Mouse (Mus musculus): ENCODE results near the gene 4930432M17Rik. TPM values are rescaled to one million over a fixed set of nuclear protein-coding genes. Genes with fewer than 3 reads are reported as not detected.

The 4930432M17Rik gene
- total RNA-seq, 2 experiments from 2014 or later: not detected

DNA sequence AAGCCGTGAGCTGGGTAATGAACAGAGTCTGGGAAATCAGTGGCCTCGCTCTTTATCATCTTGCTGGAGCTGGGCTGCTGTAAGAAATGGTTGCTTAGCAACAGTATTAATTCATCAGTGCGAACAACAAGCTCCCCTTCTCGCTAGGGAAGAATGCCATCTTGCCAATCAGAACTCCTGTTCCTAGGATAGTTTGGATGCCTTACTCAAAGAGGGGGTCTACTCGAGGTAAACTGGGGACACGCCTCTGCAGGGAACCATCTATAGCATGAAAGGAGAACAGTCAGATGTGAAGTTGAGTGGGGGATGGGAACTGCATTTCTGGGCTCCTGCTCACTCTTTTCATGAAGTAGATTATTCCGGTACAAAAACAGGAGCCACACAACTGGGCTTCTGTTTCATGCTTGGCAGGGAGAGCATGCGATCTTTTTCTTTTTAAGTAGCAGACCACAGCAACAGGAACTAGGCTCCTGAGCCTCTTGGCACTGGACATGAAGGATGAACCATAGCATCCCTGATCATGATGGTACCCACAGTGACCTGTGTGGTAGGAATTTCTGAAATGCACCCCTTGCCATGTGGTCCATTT, 29.9 kb downstream of the 4930432M17Rik start:
- intact Hi-C loops (cut with DNase I): no loop called here
- no peak for DNase-seq
- no peak for TF ChIP-seq CTCF (IDR thresholded peaks at IDR 0.05)
- no peak overlapping the region for H3K4me3 ChIP-seq
- peak overlapping the region; percentile 46; the same call in 1 of the 2 replicates for H3K27ac ChIP-seq

DNA sequence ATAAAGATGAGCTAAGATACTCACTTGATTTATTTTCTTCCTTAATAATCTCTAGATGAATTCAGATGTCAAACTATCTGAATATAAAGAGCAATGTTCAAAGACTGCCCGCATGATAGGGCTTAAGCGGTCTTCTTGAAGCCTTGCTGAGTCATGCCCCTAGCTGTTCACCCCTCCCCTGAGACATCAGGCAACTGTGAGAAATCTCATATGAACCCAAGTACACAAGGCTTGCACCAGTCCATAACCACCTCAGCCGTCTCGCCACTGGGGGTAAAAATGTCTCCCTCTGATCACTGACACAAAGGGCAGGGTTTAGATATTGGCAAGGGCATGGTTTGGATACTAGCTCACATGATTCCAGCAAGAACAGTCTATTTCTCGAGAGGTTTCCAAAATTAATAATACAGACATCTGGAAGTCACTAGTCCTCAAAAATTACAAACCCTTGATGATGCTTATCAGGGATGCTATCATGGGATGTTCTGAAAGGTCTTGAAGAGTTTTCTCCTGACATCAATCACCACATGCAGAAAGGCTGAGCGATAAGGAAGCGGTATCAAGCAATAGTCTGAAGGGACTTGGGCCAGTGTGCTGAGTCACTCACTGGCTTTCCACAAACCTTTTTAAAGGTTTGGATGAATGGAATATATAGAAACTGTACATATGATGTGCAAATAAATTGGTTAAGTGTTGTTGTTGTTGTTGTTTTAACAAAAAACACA, 32.8 kb downstream of the 4930432M17Rik start:
- no peak for DNase-seq
- no peak overlapping the region for H3K4me3 ChIP-seq
- no peak for TF ChIP-seq CTCF (IDR thresholded peaks at IDR 0.05)
- intact Hi-C loops (cut with DNase I): no loop called here
- H3K27ac ChIP-seq: no peak overlapping the region

DNA sequence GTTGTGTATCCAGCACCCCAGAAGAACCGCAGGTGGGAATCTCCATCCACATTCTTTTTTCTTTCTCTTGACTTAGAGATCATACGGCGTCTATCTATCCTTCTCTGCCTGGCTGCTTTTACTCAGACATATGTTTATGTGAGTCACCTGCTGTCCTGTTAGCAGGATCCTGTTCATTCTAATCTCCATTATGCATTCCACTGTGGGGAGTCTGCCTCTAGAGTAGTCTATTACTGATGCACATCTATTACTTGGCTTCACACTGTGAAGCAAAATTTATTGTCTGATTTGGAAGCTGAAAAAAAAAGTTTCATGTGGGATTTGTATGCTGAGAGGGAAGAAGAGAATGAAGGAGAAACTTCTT, 33.3 kb downstream of the 4930432M17Rik start:
- no peak for DNase-seq
- H3K4me3 ChIP-seq: no peak overlapping the region
- no peak for TF ChIP-seq CTCF (IDR thresholded peaks at IDR 0.05)
- intact Hi-C loops (cut with DNase I): no loop called here
- no peak overlapping the region for H3K27ac ChIP-seq

DNA sequence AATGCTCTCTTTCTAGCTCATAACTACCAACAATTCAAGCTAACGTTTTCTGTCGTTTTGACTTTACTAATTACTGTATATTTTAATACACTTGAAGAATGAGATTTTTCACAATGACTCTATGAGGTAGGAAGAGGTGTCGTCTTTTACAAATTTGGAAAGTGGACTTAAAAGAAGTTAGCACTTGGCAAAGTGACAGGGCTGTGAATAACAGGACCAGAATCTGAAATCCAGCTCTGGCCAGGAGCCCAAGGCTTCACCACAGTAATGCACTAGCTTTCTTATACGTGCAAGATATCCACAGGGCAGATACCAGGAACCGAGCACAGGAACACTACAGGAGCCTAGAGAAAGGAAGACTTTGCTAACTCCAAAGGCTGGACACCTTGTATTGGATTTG, 35.5 kb downstream of the 4930432M17Rik start:
- H3K4me3 ChIP-seq: no peak overlapping the region
- intact Hi-C loops (cut with DNase I): no loop called here
- TF ChIP-seq CTCF (IDR thresholded peaks at IDR 0.05): no peak
- DNase-seq: no peak
- peak overlapping the region; percentile 8; the same call in 1 of the 2 replicates for H3K27ac ChIP-seq

DNA sequence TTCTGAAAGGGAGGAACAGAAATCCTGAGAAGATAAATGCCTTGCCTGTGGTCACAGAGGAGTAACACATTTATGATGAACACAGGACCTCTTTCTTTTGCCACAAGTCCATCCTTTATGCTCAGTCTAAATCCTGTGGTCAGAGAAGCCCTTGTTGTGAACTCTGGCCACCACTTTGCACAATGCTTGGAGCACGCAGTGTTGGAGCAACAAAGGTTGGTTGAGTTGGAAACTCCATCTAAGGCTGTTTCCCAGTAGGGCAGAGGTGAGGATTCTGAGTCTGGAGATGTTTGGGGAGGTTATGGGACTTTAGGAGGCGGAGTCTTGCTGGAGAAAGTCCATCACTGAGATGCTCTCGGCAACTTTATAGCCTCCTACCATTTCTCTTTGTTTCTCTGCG, 36.5 kb downstream of the 4930432M17Rik start:
- TF ChIP-seq CTCF (IDR thresholded peaks at IDR 0.05): no peak
- Histone ChIP-seq H3K4me3 (no peak overlapping the region), H3K27ac (no peak overlapping the region)
- no peak for DNase-seq
- intact Hi-C loops (cut with DNase I): no loop called here

DNA sequence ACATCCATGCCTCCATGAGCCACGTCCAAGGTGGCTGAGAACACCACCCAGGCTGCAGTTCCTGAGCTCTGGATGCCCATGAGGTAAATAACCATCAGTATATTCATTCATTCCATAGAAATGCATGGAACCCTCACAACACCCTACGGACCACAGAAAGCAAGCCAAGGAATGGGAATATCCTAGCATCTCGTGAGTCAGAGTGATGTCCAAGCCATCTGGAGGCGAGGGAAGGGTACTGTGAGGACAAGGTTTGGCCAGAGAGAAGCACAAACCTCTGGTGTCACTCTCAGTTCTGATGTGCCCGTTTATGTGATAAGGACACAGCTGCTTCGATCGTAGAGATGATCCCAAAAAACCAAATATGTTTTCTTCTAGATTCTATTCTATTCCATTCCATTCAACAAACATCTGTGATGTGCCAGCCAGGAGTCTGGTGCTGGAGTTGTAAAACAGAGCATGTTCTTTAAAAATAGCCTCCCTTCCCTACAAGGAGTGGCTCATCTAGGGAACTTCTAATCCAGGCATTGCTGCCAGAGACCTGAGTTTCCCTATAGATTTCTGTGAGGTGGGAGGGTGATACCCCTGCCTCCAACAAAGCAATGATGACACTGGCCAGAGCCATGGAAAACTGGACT, 40.5 kb downstream of the 4930432M17Rik start:
- TF ChIP-seq CTCF (IDR thresholded peaks at IDR 0.05): no peak
- Histone ChIP-seq H3K4me3 (no peak overlapping the region), H3K27ac (0 out of 2 replicates have a peak overlapping the region, but pooled peaks have one; percentile 5)
- intact Hi-C loops (cut with DNase I): no loop called here
- no peak for DNase-seq

DNA sequence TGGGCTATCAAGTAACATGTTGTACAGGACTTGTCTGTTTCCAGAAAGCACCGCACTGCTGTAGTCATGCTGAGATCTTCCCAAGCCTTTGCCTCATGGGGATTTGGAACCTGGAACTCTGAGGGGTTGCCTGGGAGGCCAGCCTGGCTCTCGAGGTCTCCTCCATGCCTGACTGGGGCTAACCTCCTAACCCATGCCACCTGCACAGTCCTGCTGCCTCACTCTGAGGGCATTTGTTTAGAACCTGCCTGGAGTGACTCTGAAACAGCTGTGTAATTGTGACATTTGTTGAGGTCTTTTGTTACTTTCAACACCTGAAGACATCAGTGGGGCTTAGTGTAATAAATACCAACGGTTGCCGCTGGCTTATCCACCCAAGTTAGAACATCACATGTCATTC, 41.7 kb downstream of the 4930432M17Rik start:
- no peak overlapping the region for H3K27ac ChIP-seq
- intact Hi-C loops (cut with DNase I): no loop called here
- H3K4me3 ChIP-seq: no peak overlapping the region
- no peak for DNase-seq
- no peak for TF ChIP-seq CTCF (IDR thresholded peaks at IDR 0.05)

DNA sequence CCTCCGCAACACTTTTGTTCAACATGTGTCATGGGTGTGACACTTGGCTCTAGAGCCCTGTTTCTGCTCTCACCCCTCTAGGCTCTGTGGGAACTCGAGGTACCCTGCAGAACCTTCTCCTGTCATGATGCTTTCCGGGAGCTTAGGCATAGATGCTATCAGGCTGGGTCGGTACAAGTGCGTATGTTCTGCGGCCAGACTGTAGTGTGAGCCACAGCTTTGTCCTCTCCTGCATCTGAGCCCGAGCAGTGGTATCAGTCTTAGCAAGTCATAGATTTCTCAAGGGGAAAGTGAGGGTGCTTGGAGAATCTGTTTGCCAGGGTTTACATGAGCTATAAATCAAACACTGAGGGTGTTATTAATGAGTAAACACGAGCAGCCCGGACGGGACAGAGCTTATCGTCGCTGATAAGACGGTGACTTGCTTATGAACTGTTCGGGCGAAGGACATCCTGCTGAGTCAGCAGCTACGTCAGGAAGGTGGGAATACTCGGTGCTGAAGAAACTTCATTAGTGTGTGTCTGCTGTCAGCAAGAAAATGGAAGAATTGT, 42.7 kb downstream of the 4930432M17Rik start:
- TF ChIP-seq CTCF (IDR thresholded peaks at IDR 0.05): no peak
- no peak for DNase-seq
- Histone ChIP-seq H3K4me3 (no peak overlapping the region), H3K27ac (no peak overlapping the region)
- intact Hi-C loops (cut with DNase I): no loop called here

DNA sequence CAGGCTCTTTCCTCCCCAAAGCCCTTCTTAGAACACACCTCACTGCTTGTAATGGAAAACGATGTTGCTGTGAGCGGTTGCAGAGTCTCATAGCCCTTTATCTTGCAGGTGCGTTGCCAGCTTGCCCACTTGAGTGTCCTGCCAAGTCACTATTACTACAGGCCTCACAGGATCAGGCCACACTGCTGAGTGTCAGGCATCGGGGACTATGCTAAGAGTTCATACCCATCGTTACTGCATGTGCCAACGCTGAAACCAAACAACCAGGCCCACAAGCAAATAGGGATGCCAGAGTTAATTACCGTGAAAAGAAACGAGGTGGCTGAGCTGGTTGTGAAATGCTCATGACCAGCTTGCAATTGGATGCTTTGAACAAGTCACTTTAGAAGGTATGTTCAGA, 43.3 kb downstream of the 4930432M17Rik start:
- Histone ChIP-seq H3K27ac (no peak overlapping the region), H3K4me3 (no peak overlapping the region)
- no peak for DNase-seq
- intact Hi-C loops (cut with DNase I): no loop called here
- TF ChIP-seq CTCF (IDR thresholded peaks at IDR 0.05): no peak

DNA sequence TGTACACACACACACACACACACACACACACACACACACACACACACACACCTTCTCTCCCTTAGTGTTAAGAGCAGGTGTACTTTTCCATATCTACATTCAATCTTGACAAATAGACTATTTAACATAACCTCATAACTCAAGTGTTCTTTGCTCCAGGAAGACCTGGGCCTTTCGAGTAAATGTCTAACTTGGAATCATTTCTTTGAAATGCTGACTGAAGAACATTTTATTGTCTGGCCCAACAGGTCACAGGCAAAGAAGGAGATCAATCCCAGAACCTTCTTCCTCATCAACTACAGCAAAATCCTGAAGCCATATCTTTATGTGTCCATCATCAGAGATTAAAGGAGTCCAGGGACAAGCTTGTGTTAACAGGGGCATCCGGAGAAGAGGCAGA, 43.9 kb downstream of the 4930432M17Rik start:
- no peak for DNase-seq
- Histone ChIP-seq H3K27ac (no peak overlapping the region), H3K4me3 (no peak overlapping the region)
- no peak for TF ChIP-seq CTCF (IDR thresholded peaks at IDR 0.05)
- intact Hi-C loops (cut with DNase I): no loop called here

DNA sequence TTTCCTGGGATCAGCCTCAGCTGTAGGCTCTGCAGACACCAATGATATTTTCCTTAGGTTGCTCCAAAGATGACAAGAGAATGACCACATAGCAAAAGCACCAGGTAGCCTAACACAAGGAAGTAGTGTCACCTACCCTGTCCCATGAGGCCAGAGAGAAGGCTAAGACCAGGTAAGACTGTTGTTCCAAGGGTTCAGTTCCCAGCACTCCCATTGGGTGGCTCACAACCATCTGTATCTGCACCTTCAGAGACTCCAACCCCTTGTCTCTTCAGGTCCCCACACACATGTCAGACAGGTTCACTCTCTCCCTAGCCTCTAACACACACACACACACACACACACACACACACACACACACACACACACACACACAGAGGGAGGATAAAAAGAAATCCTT, 44.8 kb downstream of the 4930432M17Rik start:
- Histone ChIP-seq H3K4me3 (no peak overlapping the region), H3K27ac (no peak overlapping the region)
- TF ChIP-seq CTCF (IDR thresholded peaks at IDR 0.05): no peak
- DNase-seq: no peak
- intact Hi-C loops (cut with DNase I): no loop called here

DNA sequence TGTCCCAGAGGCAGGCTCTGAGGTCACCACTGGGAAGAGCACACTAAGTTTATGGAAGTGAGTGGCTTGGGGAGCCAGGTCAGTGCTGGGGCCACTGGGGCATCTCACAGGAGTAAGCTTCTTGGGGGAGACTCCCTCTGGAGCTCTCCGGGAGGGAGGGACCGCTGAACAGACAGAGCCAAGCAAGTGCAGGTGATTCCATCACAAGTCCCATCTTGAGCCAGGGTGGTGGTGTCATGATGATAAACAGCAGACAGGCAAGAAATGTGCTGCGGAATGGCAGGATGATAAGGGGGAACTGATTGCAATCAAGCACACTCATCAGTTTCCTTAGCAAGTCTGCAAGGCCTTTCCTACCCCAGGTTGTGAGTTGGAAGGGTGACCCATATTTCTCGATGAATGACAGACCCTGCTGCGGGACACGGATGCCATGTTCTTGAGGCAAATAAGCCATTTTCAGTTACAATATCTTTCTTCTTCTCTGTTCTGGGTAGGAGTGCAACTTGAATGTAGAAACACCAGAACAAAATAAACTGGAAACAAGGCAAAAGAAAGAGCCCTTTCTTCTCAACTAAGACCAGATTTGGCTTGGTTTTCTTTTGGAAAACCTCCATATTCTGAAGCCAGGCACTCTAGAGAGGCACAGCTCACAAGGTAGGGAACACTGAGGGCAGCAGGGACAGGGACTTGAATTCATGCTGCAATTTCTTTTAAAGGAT, 45.3 kb downstream of the 4930432M17Rik start:
- no peak for TF ChIP-seq CTCF (IDR thresholded peaks at IDR 0.05)
- DNase-seq: no peak
- no peak overlapping the region for H3K27ac ChIP-seq
- intact Hi-C loops (cut with DNase I): no loop called here
- H3K4me3 ChIP-seq: no peak overlapping the region

DNA sequence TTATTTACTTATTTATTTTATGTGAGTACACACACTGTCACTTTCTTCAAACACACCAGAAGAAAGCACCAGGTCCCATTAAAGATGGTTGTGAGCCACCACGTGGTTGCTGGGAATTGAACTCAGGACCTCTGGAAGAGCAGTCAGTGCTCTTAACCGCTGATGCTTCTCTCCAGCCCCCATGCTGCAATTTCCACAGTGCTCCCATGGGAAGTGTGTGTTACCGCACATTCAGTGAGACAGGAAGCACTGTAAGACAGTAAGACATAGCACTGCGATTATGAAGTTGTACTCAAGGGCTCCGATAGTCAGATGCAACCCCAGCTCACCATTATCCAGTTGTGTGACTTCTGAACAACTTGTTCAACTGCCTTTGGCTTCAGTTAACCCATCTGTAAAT, 45.9 kb downstream of the 4930432M17Rik start:
- intact Hi-C loops (cut with DNase I): no loop called here

More for the DNA sequence above, 45.9 kb downstream of the 4930432M17Rik start:
- Histone ChIP-seq H3K4me3 (no peak overlapping the region), H3K27ac (no peak overlapping the region)
- no peak for DNase-seq
- TF ChIP-seq CTCF (IDR thresholded peaks at IDR 0.05): no peak

Measured in gastrocnemius, adult 2 months (tissue).